Mouse (Mus musculus): Measurements from ENCODE around the gene Ccdc57. TPM values are rescaled to one million over a fixed set of nuclear protein-coding genes. Genes with fewer than 3 reads are reported as not detected.

The Ccdc57 gene
- polyA plus RNA-seq, 1 experiment from 2014 or later = 9.2 TPM

DNA sequence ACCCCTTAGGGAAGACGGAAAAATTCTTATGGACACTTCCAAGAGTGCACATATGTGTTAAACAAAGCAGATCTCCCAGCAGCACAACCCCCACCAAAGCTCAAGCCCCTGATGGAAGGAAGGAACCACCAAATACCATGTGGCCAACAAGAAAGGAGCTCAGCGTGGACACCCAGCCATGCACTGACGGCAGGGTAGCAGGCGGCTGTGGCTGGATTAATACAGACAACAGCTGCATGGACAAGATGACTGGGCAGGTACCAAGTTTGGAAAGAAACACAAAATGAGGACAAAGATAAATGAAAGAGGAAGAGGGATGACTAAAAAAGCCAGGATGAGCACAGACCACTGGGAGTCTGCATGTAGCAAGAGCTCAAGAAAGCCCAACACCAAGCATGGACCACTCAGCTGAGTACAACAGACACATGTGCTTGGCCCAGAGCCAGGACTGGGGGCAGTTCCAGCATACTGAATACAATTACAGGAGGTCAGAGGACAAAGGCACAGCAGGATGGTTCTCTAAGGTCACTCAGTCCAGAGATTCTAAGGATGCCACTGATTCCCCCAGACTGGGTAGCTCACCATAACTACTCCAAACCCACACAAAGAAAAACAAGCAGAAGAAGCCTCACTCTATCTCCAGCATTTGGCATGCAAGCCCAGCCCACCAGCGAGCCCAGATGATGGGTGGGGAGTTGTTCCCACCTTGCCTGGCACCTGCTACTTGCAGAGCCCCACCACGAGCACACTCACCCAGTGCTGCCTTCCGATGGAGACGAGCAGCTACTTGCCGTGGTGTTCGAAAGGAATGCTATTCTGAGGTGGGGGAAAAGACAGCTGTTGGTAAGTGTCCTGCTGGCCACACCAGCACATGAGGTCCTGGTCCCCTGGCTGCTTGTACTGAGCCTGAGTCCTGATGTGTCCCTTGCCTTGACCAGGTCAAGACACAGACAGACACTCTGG, 31.8 kb upstream of the Ccdc57 start:
- Histone ChIP-seq H3K4me1 (ENCODE audit: control insufficient read depth, insufficient read depth, low read length) (no peaks in the 10 kb centered on the region), H3K9me3 (ENCODE audit: control insufficient read depth, low read length) (no peaks in the 10 kb centered on the region), H3K4me3 (ENCODE audit: low read length) (no peak overlapping the region), H3K36me3 (ENCODE audit: control insufficient read depth, insufficient read depth, low read length) (peaks cover 95% of the 10 kb centered on the region), H3K27ac (ENCODE audit: low read depth, low read length) (no peak overlapping the region), H3K27me3 (ENCODE audit: control insufficient read depth, insufficient read depth, low read length) (no peaks in the 10 kb centered on the region), H3K4me2 (replicated peaks; ENCODE audit: low read depth, low read length) (no peak overlapping the region), H3K9ac (ENCODE audit: low read depth, low read length) (no peak overlapping the region)
- 87% methylated on average over 10 of the region's 10 CpGs for WGBS
- no peak for ATAC-seq (ENCODE audit: low FRiP score, low TSS enrichment)

DNA sequence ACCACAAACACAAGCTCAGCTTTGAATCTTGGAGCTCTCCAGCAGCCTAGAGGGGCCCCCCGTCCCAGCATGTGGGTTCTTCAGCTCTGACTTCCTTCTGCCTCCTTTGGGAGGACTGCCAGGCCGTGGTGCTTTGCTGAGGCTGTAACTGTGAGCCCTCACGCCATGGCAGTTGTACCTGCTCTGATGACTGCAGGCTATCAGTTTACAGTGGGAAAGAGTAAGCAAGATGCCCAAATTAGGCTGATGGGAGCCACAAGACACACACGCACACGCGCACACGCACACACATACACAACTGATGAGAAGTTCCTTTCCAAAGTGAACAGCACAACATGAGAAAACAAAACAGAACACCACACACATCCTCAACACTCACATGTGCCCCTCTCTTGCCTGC, 30.2 kb upstream of the Ccdc57 start:
- no peak overlapping the region for H3K9ac ChIP-seq (ENCODE audit: low read depth, low read length)

GRCm38 (mm10) chr11:120962050-120962771, 29.5 kb upstream of the Ccdc57 start:
- 91% methylated on average over 13 of the region's 13 CpGs for WGBS
- no peaks in the 10 kb centered on the region for H3K27me3 ChIP-seq (ENCODE audit: control insufficient read depth, insufficient read depth, low read length)
- H3K9ac ChIP-seq (ENCODE audit: low read depth, low read length) = no peak overlapping the region
- H3K4me2 ChIP-seq (replicated peaks; ENCODE audit: low read depth, low read length) = no peak overlapping the region
- H3K27ac ChIP-seq (ENCODE audit: low read depth, low read length) = no peak overlapping the region
- H3K4me3 ChIP-seq (ENCODE audit: low read length) = no peak overlapping the region
- no peaks in the 10 kb centered on the region for H3K4me1 ChIP-seq (ENCODE audit: control insufficient read depth, insufficient read depth, low read length)
- H3K9me3 ChIP-seq (ENCODE audit: control insufficient read depth, low read length) = no peaks in the 10 kb centered on the region
- ATAC-seq (ENCODE audit: low FRiP score, low TSS enrichment) = no peak
- peaks cover 93% of the 10 kb centered on the region for H3K36me3 ChIP-seq (ENCODE audit: control insufficient read depth, insufficient read depth, low read length)

More for the DNA sequence above, 30.2 kb upstream of the Ccdc57 start:
- no peak overlapping the region for H3K27ac ChIP-seq (ENCODE audit: low read depth, low read length)
- no peaks in the 10 kb centered on the region for H3K27me3 ChIP-seq (ENCODE audit: control insufficient read depth, insufficient read depth, low read length)
- no peak overlapping the region for H3K4me3 ChIP-seq (ENCODE audit: low read length)
- no peak for ATAC-seq (ENCODE audit: low FRiP score, low TSS enrichment)
- H3K9me3 ChIP-seq (ENCODE audit: control insufficient read depth, low read length) = no peaks in the 10 kb centered on the region
- no peak overlapping the region for H3K4me2 ChIP-seq (replicated peaks; ENCODE audit: low read depth, low read length)
- no peaks in the 10 kb centered on the region for H3K4me1 ChIP-seq (ENCODE audit: control insufficient read depth, insufficient read depth, low read length)
- peaks cover 93% of the 10 kb centered on the region for H3K36me3 ChIP-seq (ENCODE audit: control insufficient read depth, insufficient read depth, low read length)
- 81% methylated on average over 7 of the region's 7 CpGs for WGBS

DNA sequence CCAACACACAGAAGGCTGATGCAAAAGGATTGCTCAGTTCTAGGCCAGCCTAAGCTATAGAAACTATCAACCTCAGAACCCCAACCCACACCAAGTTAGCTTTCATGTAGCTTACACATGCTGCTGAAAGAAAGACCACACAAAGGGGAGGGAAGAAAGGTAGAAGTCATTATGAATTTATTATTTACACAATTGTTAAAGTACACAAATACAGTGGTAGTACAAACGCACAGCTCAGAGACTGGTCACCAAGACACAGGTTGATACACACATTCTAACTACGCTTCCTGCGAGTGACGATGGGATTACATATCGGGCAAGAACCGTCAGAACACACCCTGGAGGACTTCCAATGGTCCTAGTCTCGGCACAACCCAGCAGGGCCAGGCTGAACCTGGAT, 28.9 kb upstream of the Ccdc57 start:
- Histone ChIP-seq H3K27me3 (ENCODE audit: control insufficient read depth, insufficient read depth, low read length) (no peaks in the 10 kb centered on the region), H3K9ac (ENCODE audit: low read depth, low read length) (no peak overlapping the region), H3K4me1 (ENCODE audit: control insufficient read depth, insufficient read depth, low read length) (no peaks in the 10 kb centered on the region), H3K4me3 (ENCODE audit: low read length) (no peak overlapping the region), H3K4me2 (replicated peaks; ENCODE audit: low read depth, low read length) (no peak overlapping the region), H3K27ac (ENCODE audit: low read depth, low read length) (no peak overlapping the region), H3K36me3 (ENCODE audit: control insufficient read depth, insufficient read depth, low read length) (peaks cover 93% of the 10 kb centered on the region), H3K9me3 (ENCODE audit: control insufficient read depth, low read length) (no peaks in the 10 kb centered on the region)
- ATAC-seq (ENCODE audit: low FRiP score, low TSS enrichment) = no peak
- WGBS = 92% methylated on average over 7 of the region's 7 CpGs

- Histone ChIP-seq H3K36me3 (ENCODE audit: control insufficient read depth, insufficient read depth, low read length) (peaks cover 91% of the 10 kb centered on the region), H3K27ac (ENCODE audit: low read depth, low read length) (no peak overlapping the region), H3K4me3 (ENCODE audit: low read length) (no peak overlapping the region), H3K9me3 (ENCODE audit: control insufficient read depth, low read length) (no peaks in the 10 kb centered on the region), H3K4me1 (ENCODE audit: control insufficient read depth, insufficient read depth, low read length) (no peaks in the 10 kb centered on the region), H3K27me3 (ENCODE audit: control insufficient read depth, insufficient read depth, low read length) (no peaks in the 10 kb centered on the region), H3K9ac (ENCODE audit: low read depth, low read length) (no peak overlapping the region), H3K4me2 (replicated peaks; ENCODE audit: low read depth, low read length) (no peak overlapping the region)
- 68% methylated on average over 1 of the region's 1 CpGs for WGBS
- no peak for ATAC-seq (ENCODE audit: low FRiP score, low TSS enrichment)
Observed at GRCm38 (mm10) chr11:120960248-120960647, 27.6 kb upstream of the Ccdc57 start.

- ATAC-seq (ENCODE audit: low FRiP score, low TSS enrichment) = no peak
- Histone ChIP-seq H3K27me3 (ENCODE audit: control insufficient read depth, insufficient read depth, low read length) (no peaks in the 10 kb centered on the region), H3K36me3 (ENCODE audit: control insufficient read depth, insufficient read depth, low read length) (peaks cover 84% of the 10 kb centered on the region), H3K9ac (ENCODE audit: low read depth, low read length) (no peak overlapping the region), H3K9me3 (ENCODE audit: control insufficient read depth, low read length) (no peaks in the 10 kb centered on the region), H3K27ac (ENCODE audit: low read depth, low read length) (no peak overlapping the region), H3K4me2 (replicated peaks; ENCODE audit: low read depth, low read length) (no peak overlapping the region), H3K4me3 (ENCODE audit: low read length) (no peak overlapping the region), H3K4me1 (ENCODE audit: control insufficient read depth, insufficient read depth, low read length) (no peaks in the 10 kb centered on the region)
- WGBS = 77% methylated on average over 3 of the region's 3 CpGs
Observed at GRCm38 (mm10) chr11:120959564-120959963, 26.9 kb upstream of the Ccdc57 start.

DNA sequence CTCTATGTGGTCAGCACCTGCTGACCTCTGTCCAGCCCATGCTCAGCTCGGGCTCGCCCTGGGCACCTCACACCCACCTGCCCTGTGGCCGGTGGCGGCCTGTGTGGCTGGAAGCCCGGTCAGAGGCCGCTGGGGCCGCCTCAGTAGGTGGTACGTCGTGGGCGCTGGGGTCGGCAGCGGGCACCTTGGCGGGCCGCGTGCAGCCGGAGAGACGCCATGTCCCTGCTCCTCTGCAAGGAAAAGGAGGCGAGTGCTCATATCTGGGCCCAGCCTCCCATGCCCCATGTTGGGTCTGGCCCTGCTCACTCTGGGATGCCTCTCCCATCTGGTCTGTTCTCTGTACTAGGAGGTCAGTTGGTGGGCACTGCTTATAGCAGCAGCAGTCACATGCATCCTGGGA, 26.4 kb upstream of the Ccdc57 start:
- Histone ChIP-seq H3K36me3 (ENCODE audit: control insufficient read depth, insufficient read depth, low read length) (peaks cover 79% of the 10 kb centered on the region), H3K27ac (ENCODE audit: low read depth, low read length) (no peak overlapping the region)

DNA sequence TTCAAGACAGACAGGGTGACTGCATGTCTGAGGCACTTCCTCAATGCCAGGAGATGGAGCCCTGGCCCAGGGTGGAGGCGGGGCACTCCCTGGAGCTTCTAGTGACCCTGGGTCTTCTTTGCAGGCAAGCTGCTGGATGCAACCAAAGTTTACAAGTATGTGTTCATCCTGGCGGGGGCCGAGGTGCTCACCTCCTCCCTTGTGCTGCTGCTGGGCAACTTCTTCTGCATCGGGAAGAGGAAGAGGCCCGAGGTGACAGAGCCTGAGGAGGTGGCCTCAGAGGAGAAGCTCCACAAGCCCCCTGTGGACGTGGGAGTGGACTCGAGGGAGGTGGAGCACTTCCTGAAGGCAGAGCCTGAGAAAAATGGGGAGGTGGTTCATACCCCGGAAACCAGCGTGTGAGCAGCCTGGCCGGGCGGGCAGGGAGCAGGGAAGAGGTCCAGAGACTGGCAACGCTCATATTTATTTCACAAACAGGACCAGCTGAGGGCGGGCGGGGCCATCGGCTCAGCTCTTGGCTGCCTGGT, 25.1 kb upstream of the Ccdc57 start:
- Histone ChIP-seq H3K27me3 (ENCODE audit: control insufficient read depth, insufficient read depth, low read length) (no peaks in the 10 kb centered on the region), H3K4me3 (ENCODE audit: low read length) (no peak overlapping the region), H3K9me3 (ENCODE audit: control insufficient read depth, low read length) (no peaks in the 10 kb centered on the region), H3K9ac (ENCODE audit: low read depth, low read length) (no peak overlapping the region), H3K27ac (ENCODE audit: low read depth, low read length) (no peak overlapping the region), H3K4me2 (replicated peaks; ENCODE audit: low read depth, low read length) (no peak overlapping the region), H3K4me1 (ENCODE audit: control insufficient read depth, insufficient read depth, low read length) (no peaks in the 10 kb centered on the region), H3K36me3 (ENCODE audit: control insufficient read depth, insufficient read depth, low read length) (peaks cover 67% of the 10 kb centered on the region)
- ATAC-seq (ENCODE audit: low FRiP score, low TSS enrichment) = no peak
- 62% methylated on average over 15 of the region's 15 CpGs for WGBS

More for the DNA sequence above, 26.4 kb upstream of the Ccdc57 start:
- Histone ChIP-seq H3K4me1 (ENCODE audit: control insufficient read depth, insufficient read depth, low read length) (no peaks in the 10 kb centered on the region), H3K4me3 (ENCODE audit: low read length) (no peak overlapping the region), H3K9ac (ENCODE audit: low read depth, low read length) (no peak overlapping the region), H3K9me3 (ENCODE audit: control insufficient read depth, low read length) (no peaks in the 10 kb centered on the region), H3K4me2 (replicated peaks; ENCODE audit: low read depth, low read length) (no peak overlapping the region), H3K27me3 (ENCODE audit: control insufficient read depth, insufficient read depth, low read length) (no peaks in the 10 kb centered on the region)
- ATAC-seq (ENCODE audit: low FRiP score, low TSS enrichment) = no peak
- WGBS = 86% methylated on average over 18 of the region's 18 CpGs

DNA sequence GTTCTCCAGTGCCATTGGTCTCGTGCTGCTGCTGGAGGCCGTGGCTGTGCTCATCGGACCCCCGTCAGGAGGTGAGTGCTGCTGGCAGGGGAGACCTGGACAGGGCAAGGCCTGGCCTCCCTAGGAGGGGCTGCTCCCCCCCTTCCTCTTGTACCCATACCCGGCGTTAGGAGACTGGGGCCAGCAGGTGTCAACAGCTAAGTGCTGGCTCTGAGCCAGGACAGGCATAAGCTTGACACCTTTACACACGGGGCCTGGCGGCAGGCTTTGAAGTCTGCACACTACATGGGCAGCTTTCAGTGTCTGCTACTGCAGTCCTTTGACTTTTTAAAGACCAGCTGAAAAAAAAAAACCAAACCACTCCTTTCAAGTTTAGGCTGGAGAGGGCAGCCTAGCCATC, 24.4 kb upstream of the Ccdc57 start:
- Histone ChIP-seq H3K4me2 (replicated peaks; ENCODE audit: low read depth, low read length) (no peak overlapping the region), H3K27ac (ENCODE audit: low read depth, low read length) (no peak overlapping the region), H3K4me3 (ENCODE audit: low read length) (no peak overlapping the region), H3K4me1 (ENCODE audit: control insufficient read depth, insufficient read depth, low read length) (no peaks in the 10 kb centered on the region; the same call in 1 of the 2 replicates), H3K9ac (ENCODE audit: low read depth, low read length) (no peak overlapping the region), H3K27me3 (ENCODE audit: control insufficient read depth, insufficient read depth, low read length) (no peaks in the 10 kb centered on the region), H3K36me3 (ENCODE audit: control insufficient read depth, insufficient read depth, low read length) (peaks cover 59% of the 10 kb centered on the region), H3K9me3 (ENCODE audit: control insufficient read depth, low read length) (no peaks in the 10 kb centered on the region)
- no peak for ATAC-seq (ENCODE audit: low FRiP score, low TSS enrichment)
- WGBS = 64% methylated on average over 8 of the region's 8 CpGs
